Comparison of ENCODE assay signal across 7 mouse cellular contexts in the genomic region with DNA sequence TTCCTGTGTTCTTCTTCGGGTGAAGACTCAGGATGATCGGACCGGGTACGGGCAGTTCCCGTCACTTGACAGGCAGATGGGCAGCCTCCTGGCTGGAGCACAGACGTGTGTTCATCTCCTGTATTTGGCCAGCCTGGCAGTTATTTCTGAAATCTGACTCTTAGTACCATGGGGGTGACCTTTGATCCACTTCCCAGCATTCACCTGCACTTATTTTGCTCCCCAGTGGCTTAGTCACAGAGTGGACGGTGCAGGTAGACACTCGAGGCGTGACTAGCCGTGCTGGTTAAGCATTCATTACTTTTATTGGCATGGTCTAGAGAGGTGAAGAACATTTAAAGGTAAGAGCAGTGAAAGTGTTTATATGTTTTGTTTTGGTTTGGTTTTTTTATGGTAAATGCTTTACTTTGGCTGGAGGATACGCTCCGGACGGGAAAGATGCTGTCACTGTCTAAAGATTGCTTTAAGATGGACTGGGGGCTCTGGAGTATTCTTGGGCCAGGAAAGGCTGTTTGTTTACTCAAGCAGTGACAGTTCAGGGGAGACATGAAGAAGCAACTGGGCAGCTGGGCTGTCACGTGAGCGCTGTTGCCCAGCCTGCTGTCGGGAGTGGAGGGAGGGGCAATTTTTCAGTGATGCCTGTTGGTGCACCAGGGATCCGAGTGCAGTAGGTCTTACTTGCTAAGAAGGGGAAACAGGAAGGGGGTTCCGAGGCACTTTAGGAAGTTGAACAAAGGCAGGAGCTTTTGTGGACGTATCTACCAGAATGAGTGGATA. TPM values are rescaled to one million over a fixed set of nuclear protein-coding genes. Genes with fewer than 3 reads are reported as not detected.
DNase-seq lines count a peak whose midpoint lies in the region; ATAC-seq and TF ChIP-seq lines count a peak whose summit lies in the region.
"Not testable (repeated sequence)": the region's sequence is repeated elsewhere in the genome, so short reads cannot be mapped to it uniquely, and the experiment has no call there.

No protein-coding gene starts in this region.

- H3K4me3 ChIP-seq in embryonic facial prominence, embryonic 14.5 days (ENCODE audit: low read depth, low read length); intestine, embryonic 16.5 days (ENCODE audit: low read length); kidney, postnatal 0 days (replicated peaks; ENCODE audit: low read depth, low read length); liver, embryonic 14.5 days (ENCODE audit: insufficient read depth in 1 of 2, low read depth in 2 of 2, low read length in 2 of 2): not testable (repeated sequence)

- not testable (repeated sequence) for H3K4me1 ChIP-seq in embryonic facial prominence, embryonic 14.5 days (ENCODE audit: control insufficient read depth, insufficient read depth, low read length); intestine, embryonic 16.5 days (ENCODE audit: control insufficient read depth, insufficient read depth, low read length); kidney, postnatal 0 days (replicated peaks; ENCODE audit: insufficient read depth, low read length); liver, embryonic 14.5 days (replicated peaks; ENCODE audit: control insufficient read depth in 2 of 2, insufficient read depth in 2 of 2, low read length in 1 of 2)

- H3K27ac ChIP-seq in embryonic facial prominence, embryonic 14.5 days (replicated peaks; ENCODE audit: low read depth, low read length); intestine, embryonic 16.5 days (ENCODE audit: low read length); kidney, postnatal 0 days; liver, embryonic 14.5 days: not testable (repeated sequence)

- not testable (repeated sequence) for TF ChIP-seq EP300 in liver, embryonic 14.5 days (IDR thresholded peaks at IDR 0.05; ENCODE audit: low read depth)

- H3K27me3 ChIP-seq in embryonic facial prominence, embryonic 14.5 days (replicated peaks; ENCODE audit: control insufficient read depth, insufficient read depth, low read length); intestine, embryonic 16.5 days (replicated peaks; ENCODE audit: control insufficient read depth, insufficient read depth, low read length); kidney, postnatal 0 days (ENCODE audit: insufficient read depth, low read length); liver, embryonic 14.5 days (ENCODE audit: control insufficient read depth, insufficient read depth, low read length): not testable (repeated sequence)

- not testable (repeated sequence) for H3K4me2 ChIP-seq in embryonic facial prominence, embryonic 14.5 days (ENCODE audit: low read depth, low read length); intestine, embryonic 16.5 days (ENCODE audit: low read depth, low read length); kidney, postnatal 0 days (ENCODE audit: low read length); liver, embryonic 14.5 days (ENCODE audit: low read depth)

- not testable (repeated sequence) for ATAC-seq in embryonic facial prominence, embryonic 14.5 days (ENCODE audit: low read depth)
- peak; percentile 46; the same call in 1 of the 2 replicates for ATAC-seq in intestine, embryonic 16.5 days
- peak; percentile 53; the same call in 1 of the 2 replicates for ATAC-seq in kidney, postnatal 0 days (replicated peaks; ENCODE audit: low FRiP score, low read depth)
- peak; percentile 17; the same call in 1 of the 2 replicates for ATAC-seq in liver, embryonic 14.5 days (ENCODE audit: insufficient read depth)

- WGBS in embryonic facial prominence, embryonic 14.5 days: 43% methylated on average over 8 of the region's 19 CpGs
- WGBS in intestine, embryonic 16.5 days: 26% methylated on average over 9 of the region's 19 CpGs
- 16% methylated on average over 6 of the region's 19 CpGs for WGBS in kidney, postnatal 0 days
- WGBS in liver, embryonic 14.5 days (ENCODE audit: insufficient replicate concordance): 32% methylated on average over 8 of the region's 19 CpGs

- H3K36me3 ChIP-seq in embryonic facial prominence, embryonic 14.5 days (ENCODE audit: control insufficient read depth, insufficient read depth, low read length); intestine, embryonic 16.5 days (ENCODE audit: control insufficient read depth, insufficient read depth, low read length); kidney, postnatal 0 days (ENCODE audit: insufficient read depth, low read length); liver, embryonic 14.5 days (replicated peaks; ENCODE audit: control insufficient read depth, insufficient read depth, low read depth): not testable (repeated sequence)

- H3K9ac ChIP-seq in embryonic facial prominence, embryonic 14.5 days (ENCODE audit: low read depth, low read length); intestine, embryonic 16.5 days (ENCODE audit: low read depth, low read length); kidney, postnatal 0 days (ENCODE audit: low read depth, low read length); liver, embryonic 14.5 days (replicated peaks): not testable (repeated sequence)

- peak; percentile 62 for DNase-seq in embryonic facial prominence, embryonic 14.5 days (ENCODE audit: low spot score)
- peak; percentile 60 for DNase-seq in gastrocnemius, postnatal 25 days
- peak; percentile 40 for DNase-seq in kidney, postnatal 0 days (ENCODE audit: low spot score)
- DNase-seq in liver, embryonic 14.5 days (ENCODE audit: low read depth in 3 of 3, low spot score in 3 of 3): not testable (repeated sequence)
- peak; percentile 16 for DNase-seq in lung, postnatal 36 days
- peak; percentile 71 for DNase-seq in retina, postnatal 1 day

- TF ChIP-seq CTCF in kidney, postnatal 0 days (IDR thresholded peaks at IDR 0.05; ENCODE audit: low read depth); liver, embryonic 14.5 days (IDR thresholded peaks at IDR 0.05; ENCODE audit: low read depth): not testable (repeated sequence)

- not testable (repeated sequence) for H3K9me3 ChIP-seq in embryonic facial prominence, embryonic 14.5 days (ENCODE audit: control insufficient read depth, low read length); intestine, embryonic 16.5 days (ENCODE audit: control insufficient read depth, low read length); kidney, postnatal 0 days (replicated peaks; ENCODE audit: low read length); liver, embryonic 14.5 days (ENCODE audit: control insufficient read depth, low read length)

RNA-seq across cellular contexts. Expression of a gene that starts 19.0 kb away (rescaled TPM):
- 42.2 and 44.4 TPM in 2 replicates for polyA plus RNA-seq in embryonic facial prominence, embryonic 14.5 days (2014; fragmentation: Nextera tagmentation; extraction: Ambion mirVana)
- 100 to 1,000 TPM; 422 to 535 TPM for total RNA-seq in gastrocnemius, postnatal 25 days (2021)
- 27.4 and 30.0 TPM in 2 replicates for polyA plus RNA-seq in intestine, embryonic 16.5 days (2015; fragmentation: Nextera tagmentation; extraction: Ambion mirVana)
- polyA plus RNA-seq in kidney, postnatal 0 days (2015; fragmentation: Nextera tagmentation; extraction: Ambion mirVana): 27.5 and 29.5 TPM in 2 replicates
- polyA plus RNA-seq in liver, embryonic 14.5 days (2012; rRNA removed): 1.6 and 2.0 TPM in 2 replicates
- 2.3 and 2.4 TPM in 2 replicates for polyA plus RNA-seq in liver, embryonic 14.5 days (2014; fragmentation: Nextera tagmentation; extraction: Ambion mirVana)

RNA-seq across cellular contexts. Expression of a gene that starts 23.3 kb away (rescaled TPM):
- 142 and 159 TPM in 2 replicates for polyA plus RNA-seq in embryonic facial prominence, embryonic 14.5 days (2014; fragmentation: Nextera tagmentation; extraction: Ambion mirVana)
- 10 to 100 TPM; 25.8 to 26.5 TPM for total RNA-seq in gastrocnemius, postnatal 25 days (2021)
- polyA plus RNA-seq in intestine, embryonic 16.5 days (2015; fragmentation: Nextera tagmentation; extraction: Ambion mirVana): 86.1 and 108 TPM in 2 replicates
- polyA plus RNA-seq in kidney, postnatal 0 days (2015; fragmentation: Nextera tagmentation; extraction: Ambion mirVana): 163 and 179 TPM in 2 replicates
- 31.8 and 53.2 TPM in 2 replicates for polyA plus RNA-seq in liver, embryonic 14.5 days (2012; rRNA removed)
- polyA plus RNA-seq in liver, embryonic 14.5 days (2014; fragmentation: Nextera tagmentation; extraction: Ambion mirVana): 115 and 132 TPM in 2 replicates
